Mouse (Mus musculus) limb, embryonic 15.5 days (tissue): ENCODE measurements around the gene Scarb1. TPM values are rescaled to one million over a fixed set of nuclear protein-coding genes. Genes with fewer than 3 reads are reported as not detected.

ENCODE experiments used
- ATAC-seq: fragments of 200-750 bp; cut with Nextera tagmentation; 2 replicates; pipeline ENCODE4 v1.8.0; 2017; ENCODE audit warnings: low read depth, moderate TSS enrichment; ENCODE audit not compliant: insufficient number of reproducible peaks, low FRiP score, low TSS enrichment
- H3K27ac ChIP-seq: fragments of 300-500 bp; sonication (generic); 2 replicates; pipeline ENCODE4 v1.5.1; 2015; ENCODE audit warnings: moderate library complexity, mild to moderate bottlenecking, inconsistent platforms
- H3K27me3 ChIP-seq: fragments of 300-500 bp; sonication (generic); 2 replicates; pipeline ENCODE4 v1.6.1; 2015; ENCODE audit warnings: inconsistent platforms
- H3K36me3 ChIP-seq: fragments of 300-500 bp; sonication (generic); 2 replicates; pipeline ENCODE4 v1.6.1; 2015; ENCODE audit warnings: inconsistent platforms
- H3K4me1 ChIP-seq: fragments of 300-500 bp; sonication (generic); 2 replicates; pipeline ENCODE4 v1.6.1; 2015; ENCODE audit warnings: inconsistent platforms
- H3K4me2 ChIP-seq: fragments of 300-500 bp; sonication (generic); 2 replicates; pipeline ENCODE4 v1.6.1; 2015; ENCODE audit warnings: mild to moderate bottlenecking, inconsistent platforms
- H3K4me3 ChIP-seq: fragments of 300-500 bp; sonication (generic); 2 replicates; pipeline ENCODE4 v1.5.1; 2015; ENCODE audit warnings: mild to moderate bottlenecking, inconsistent platforms
- H3K9ac ChIP-seq: fragments of 300-500 bp; sonication (generic); 2 replicates; pipeline ENCODE4 v1.6.1; 2015; ENCODE audit warnings: inconsistent platforms
- H3K9me3 ChIP-seq: fragments of 300-500 bp; sonication (generic); 2 replicates; pipeline ENCODE4 v1.6.1; 2016; ENCODE audit warnings: inconsistent platforms
- WGBS: fragments of 180-500 bp; shearing (Covaris S2); methylation state at CpG from one replicate; pipeline ENCODE4 v1.1.7; 2015; 5-methylcytosine and 5-hydroxymethylcytosine counted together
- polyA plus RNA-seq: library from polyadenylated mRNA; unstranded; fragments of >200 nt; fragmentation: Nextera tagmentation; extraction: Ambion mirVana; gene quantifications from 2 replicates; pipeline ENCODE4 v1.2.1, GENCODE M21; 2015

Gene Scarb1
- polyA plus RNA-seq, 1 experiment from 2014 or later, result 57.2 TPM

GRCm38 (mm10) chr5:125381954-125382672, 41.2 kb upstream of the Scarb1 start:
- H3K4me1 ChIP-seq, result peaks cover 5% of the 10 kb centered on the region; the same call in 1 of the 2 replicates
- no peak overlapping the region for H3K9ac ChIP-seq
- no peak for ATAC-seq
- H3K4me2 ChIP-seq, result no peak overlapping the region
- 66% methylated on average over 5 of the region's 5 CpGs for WGBS
- no peaks in the 10 kb centered on the region for H3K9me3 ChIP-seq
- peaks cover 18% of the 10 kb centered on the region for H3K36me3 ChIP-seq
- H3K27me3 ChIP-seq, result no peaks in the 10 kb centered on the region
- no peak overlapping the region for H3K4me3 ChIP-seq
- no peak overlapping the region for H3K27ac ChIP-seq

- Histone ChIP-seq H3K4me1 (no peaks in the 10 kb centered on the region), H3K27ac (no peak overlapping the region), H3K4me3 (no peak overlapping the region), H3K36me3 (no peaks in the 10 kb centered on the region), H3K27me3 (no peaks in the 10 kb centered on the region), H3K9ac (no peak overlapping the region), H3K9me3 (no peaks in the 10 kb centered on the region), H3K4me2 (no peak overlapping the region)
- WGBS, result 84% methylated on average over 5 of the region's 5 CpGs
- no peak for ATAC-seq
Observed at GRCm38 (mm10) chr5:125378919-125379318, 38.0 kb upstream of the Scarb1 start.

- no peaks in the 10 kb centered on the region for H3K4me1 ChIP-seq
- no peak overlapping the region for H3K4me2 ChIP-seq
- H3K9me3 ChIP-seq, result no peaks in the 10 kb centered on the region
- WGBS, result 72% methylated on average over 7 of the region's 7 CpGs
- no peak for ATAC-seq
- H3K9ac ChIP-seq, result no peak overlapping the region
- H3K4me3 ChIP-seq, result no peak overlapping the region
- H3K27ac ChIP-seq, result no peak overlapping the region
- H3K27me3 ChIP-seq, result no peaks in the 10 kb centered on the region
- H3K36me3 ChIP-seq, result no peaks in the 10 kb centered on the region
Observed at GRCm38 (mm10) chr5:125377214-125377613, 36.3 kb upstream of the Scarb1 start.

- no peak for ATAC-seq
- H3K9me3 ChIP-seq, result no peaks in the 10 kb centered on the region
- no peak overlapping the region for H3K4me2 ChIP-seq
Observed at GRCm38 (mm10) chr5:125375871-125376270, 35.0 kb upstream of the Scarb1 start.

GRCm38 (mm10) chr5:125372027-125372426, 31.1 kb upstream of the Scarb1 start:
- ATAC-seq, result no peak
- no peaks in the 10 kb centered on the region for H3K27me3 ChIP-seq
- H3K4me3 ChIP-seq, result no peak overlapping the region
- no peaks in the 10 kb centered on the region for H3K9me3 ChIP-seq
- no peak overlapping the region for H3K27ac ChIP-seq
- H3K9ac ChIP-seq, result no peak overlapping the region
- no peak overlapping the region for H3K4me2 ChIP-seq
- H3K4me1 ChIP-seq, result no peaks in the 10 kb centered on the region
- 79% methylated on average over 4 of the region's 4 CpGs for WGBS
- H3K36me3 ChIP-seq, result no peaks in the 10 kb centered on the region

More at GRCm38 (mm10) chr5:125375871-125376270, 35.0 kb upstream of the Scarb1 start:
- no peaks in the 10 kb centered on the region for H3K36me3 ChIP-seq
- H3K27ac ChIP-seq, result no peak overlapping the region
- 64% methylated on average over 2 of the region's 2 CpGs for WGBS
- no peak overlapping the region for H3K9ac ChIP-seq
- no peaks in the 10 kb centered on the region for H3K4me1 ChIP-seq
- H3K27me3 ChIP-seq, result no peaks in the 10 kb centered on the region
- H3K4me3 ChIP-seq, result no peak overlapping the region

- no peak overlapping the region for H3K9ac ChIP-seq
Observed at GRCm38 (mm10) chr5:125370950-125371693, 30.2 kb upstream of the Scarb1 start.

GRCm38 (mm10) chr5:125368568-125368967, 27.7 kb upstream of the Scarb1 start:
- Histone ChIP-seq H3K27me3 (no peaks in the 10 kb centered on the region), H3K4me3 (no peak overlapping the region), H3K4me1 (no peaks in the 10 kb centered on the region), H3K9ac (no peak overlapping the region), H3K4me2 (no peak overlapping the region), H3K27ac (no peak overlapping the region), H3K9me3 (no peaks in the 10 kb centered on the region), H3K36me3 (no peaks in the 10 kb centered on the region)
- WGBS, result 2% methylated on average over 4 of the region's 4 CpGs
- ATAC-seq, result no peak

More at GRCm38 (mm10) chr5:125370950-125371693, 30.2 kb upstream of the Scarb1 start:
- Histone ChIP-seq H3K4me3 (no peak overlapping the region), H3K36me3 (no peaks in the 10 kb centered on the region), H3K27me3 (no peaks in the 10 kb centered on the region), H3K27ac (no peak overlapping the region), H3K9me3 (no peaks in the 10 kb centered on the region), H3K4me2 (no peak overlapping the region), H3K4me1 (no peaks in the 10 kb centered on the region)
- ATAC-seq, result no peak
- whole genome bisulfite sequencing, result 71% methylated on average over 7 of the region's 7 CpGs

- Histone ChIP-seq H3K9me3 (no peaks in the 10 kb centered on the region), H3K27me3 (no peaks in the 10 kb centered on the region), H3K36me3 (no peaks in the 10 kb centered on the region), H3K4me2 (no peak overlapping the region), H3K27ac (no peak overlapping the region; the same call in 1 of the 2 replicates), H3K4me3 (no peak overlapping the region), H3K9ac (no peak overlapping the region), H3K4me1 (no peaks in the 10 kb centered on the region)
- no peak for ATAC-seq
- WGBS, result 58% methylated on average over 5 of the region's 5 CpGs
Observed at GRCm38 (mm10) chr5:125368156-125368555, 27.3 kb upstream of the Scarb1 start.

- no peaks in the 10 kb centered on the region for H3K27me3 ChIP-seq
- 68% methylated on average over 4 of the region's 4 CpGs for WGBS
- no peaks in the 10 kb centered on the region for H3K4me1 ChIP-seq
- H3K4me2 ChIP-seq, result no peak overlapping the region
- no peaks in the 10 kb centered on the region for H3K9me3 ChIP-seq
- H3K27ac ChIP-seq, result no peak overlapping the region
- H3K9ac ChIP-seq, result no peak overlapping the region
- no peak for ATAC-seq
- H3K36me3 ChIP-seq, result no peaks in the 10 kb centered on the region
- no peak overlapping the region for H3K4me3 ChIP-seq
Observed at GRCm38 (mm10) chr5:125364851-125365429, 24.0 kb upstream of the Scarb1 start.

GRCm38 (mm10) chr5:125363894-125364293, 23.0 kb upstream of the Scarb1 start:
- Histone ChIP-seq H3K9ac (no peak overlapping the region), H3K27ac (no peak overlapping the region), H3K9me3 (no peaks in the 10 kb centered on the region), H3K27me3 (no peaks in the 10 kb centered on the region), H3K4me3 (no peak overlapping the region), H3K4me2 (no peak overlapping the region), H3K4me1 (no peaks in the 10 kb centered on the region), H3K36me3 (no peaks in the 10 kb centered on the region)
- 0 out of 2 replicates have a peak, but pooled peaks have one; percentile 38 for ATAC-seq
- WGBS, result 62% methylated on average over 7 of the region's 7 CpGs

GRCm38 (mm10) chr5:125360981-125361510, 20.2 kb upstream of the Scarb1 start:
- Histone ChIP-seq H3K36me3 (no peaks in the 10 kb centered on the region), H3K4me3 (no peak overlapping the region), H3K27me3 (no peaks in the 10 kb centered on the region), H3K9me3 (no peaks in the 10 kb centered on the region), H3K4me2 (no peak overlapping the region), H3K27ac (no peak overlapping the region), H3K4me1 (no peaks in the 10 kb centered on the region), H3K9ac (no peak overlapping the region)
- no peak for ATAC-seq
- WGBS, result 73% methylated on average over 16 of the region's 16 CpGs

GRCm38 (mm10) chr5:125360566-125360965, 19.7 kb upstream of the Scarb1 start:
- 69% methylated on average over 9 of the region's 9 CpGs for WGBS

More at GRCm38 (mm10) chr5:125360566-125360965, 19.7 kb upstream of the Scarb1 start:
- H3K27ac ChIP-seq, result no peak overlapping the region
- ATAC-seq, result no peak
- no peak overlapping the region for H3K9ac ChIP-seq
- no peaks in the 10 kb centered on the region for H3K4me1 ChIP-seq
- no peak overlapping the region for H3K4me3 ChIP-seq
- H3K9me3 ChIP-seq, result no peaks in the 10 kb centered on the region
- no peaks in the 10 kb centered on the region for H3K27me3 ChIP-seq
- H3K36me3 ChIP-seq, result no peaks in the 10 kb centered on the region
- H3K4me2 ChIP-seq, result no peak overlapping the region
